Mouse (Mus musculus) inflammation-experienced regulatory T-cells, adult 6 months (primary cell): ENCODE data around the gene 4930595D18Rik. TPM values are rescaled to one million over a fixed set of nuclear protein-coding genes. Genes with fewer than 3 reads are reported as not detected.

Experiments
- ATAC-seq: one replicate; pipeline ENCODE4 v1.8.0; 2017
- polyA plus RNA-seq, 3 experiments: library from polyadenylated mRNA; unstranded; fragments of 100-300 nt; shearing (Covaris generic); gene quantifications; one replicate each; pipeline ENCODE4 v1.2.1; 2017

Gene 4930595D18Rik
- 1 to 10 TPM in 2 of 3 experiments, not detected in 1; 1.4 to 1.5 TPM for polyA plus RNA-seq

DNA sequence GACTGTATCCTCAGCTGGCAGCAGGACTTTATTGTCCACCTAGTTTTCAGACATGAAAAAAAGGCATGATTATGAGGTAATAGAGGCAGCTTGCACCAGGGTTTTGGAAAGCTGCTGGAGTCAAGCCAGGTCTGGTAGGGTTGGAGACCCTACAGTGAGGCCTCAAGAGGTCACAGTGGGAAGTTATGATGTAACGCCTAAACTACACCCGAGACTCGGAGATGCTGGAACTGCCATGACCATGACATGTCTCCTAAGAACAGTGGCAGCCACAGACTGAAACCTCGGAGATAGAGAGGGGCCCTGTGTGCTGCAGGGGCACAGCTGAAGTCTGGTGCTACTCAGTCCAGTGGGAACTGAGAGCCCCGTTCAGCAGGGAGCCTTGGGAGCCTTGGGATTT, at the start of gene 4930595D18Rik:
Gene 4930595D18Rik, minus strand, starts transcription at position 16 of the 400 bp plus-strand sequence.
- no peak for ATAC-seq

DNA sequence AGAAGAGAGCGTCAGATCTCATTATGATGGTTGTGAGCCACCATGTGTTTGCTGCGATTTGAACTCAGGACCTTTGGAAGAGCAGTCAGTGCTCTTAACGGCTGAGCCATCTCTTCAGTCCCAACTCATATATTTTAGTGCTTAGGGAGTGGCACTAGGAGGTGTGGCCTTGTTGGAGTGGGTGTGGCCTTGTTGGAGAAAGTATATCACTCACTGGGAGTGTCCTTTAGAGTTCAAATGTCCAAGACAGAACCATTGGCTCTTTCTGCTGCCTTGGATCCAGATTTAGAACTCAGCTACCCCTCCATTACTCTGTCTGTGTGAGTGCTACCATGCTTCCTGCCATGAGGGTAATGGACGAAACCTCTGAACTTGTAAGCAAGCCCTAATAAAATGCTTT, 49.5 kb upstream of the 4930595D18Rik start:
- no peak for ATAC-seq

DNA sequence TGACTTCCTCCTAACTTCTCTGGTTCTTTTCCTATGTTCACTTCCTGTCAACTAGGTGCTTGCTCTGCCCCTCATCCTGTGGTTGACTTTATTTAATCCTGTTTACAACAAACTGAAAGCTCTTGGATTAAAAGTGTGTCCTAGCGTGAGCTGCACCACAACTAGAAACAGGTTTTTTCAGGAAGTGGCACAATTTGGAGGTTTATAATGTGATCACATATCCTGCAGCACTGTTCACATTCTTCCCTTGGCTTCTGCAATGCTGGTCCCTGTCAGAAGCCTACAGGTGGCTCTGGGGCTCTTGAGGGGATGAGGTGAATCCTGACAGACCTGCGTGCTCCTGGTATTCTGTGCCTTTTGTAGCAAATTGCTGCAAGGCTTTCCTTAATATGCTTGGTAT, 46.5 kb upstream of the 4930595D18Rik start:
- no peak for ATAC-seq

DNA sequence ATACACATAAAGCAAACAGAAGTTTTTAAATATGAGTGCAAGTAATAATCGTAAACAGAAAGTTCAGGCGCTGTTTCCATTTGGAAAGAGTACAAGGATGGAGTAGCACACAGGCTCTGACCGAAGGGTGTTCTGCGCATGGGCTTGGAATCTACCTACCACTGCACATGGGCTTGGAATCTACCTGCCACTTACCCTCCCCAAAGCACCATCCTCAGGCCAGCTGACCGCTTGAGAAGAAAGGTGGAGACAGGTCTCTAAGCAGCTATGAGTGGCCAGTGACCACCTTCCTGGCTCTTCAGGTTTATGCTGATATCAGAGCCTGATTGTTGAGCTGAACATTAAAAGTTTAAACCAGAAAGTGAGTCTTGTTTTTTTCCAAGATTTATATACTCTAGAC, 44.2 kb upstream of the 4930595D18Rik start:
- no peak for ATAC-seq

DNA sequence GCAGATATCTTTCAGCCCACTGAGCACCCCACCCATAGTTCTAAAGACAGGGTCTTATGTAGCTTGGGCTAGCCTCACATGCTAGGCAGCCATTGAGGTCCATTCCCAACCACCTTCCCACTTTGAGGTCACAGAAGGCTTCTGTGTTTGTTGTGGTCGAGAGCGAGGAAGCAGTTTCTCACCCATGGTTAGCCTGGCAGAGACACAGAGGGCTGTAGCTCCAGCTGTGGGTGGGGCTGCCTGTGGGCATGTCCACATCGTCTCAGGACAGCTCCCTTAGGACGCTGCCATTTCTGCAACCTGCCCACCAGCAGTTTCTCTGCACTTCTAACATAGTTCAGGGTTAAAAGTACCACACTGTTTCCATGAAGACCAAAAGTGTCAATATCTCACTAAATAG, 43.1 kb upstream of the 4930595D18Rik start:
- no peak for ATAC-seq

DNA sequence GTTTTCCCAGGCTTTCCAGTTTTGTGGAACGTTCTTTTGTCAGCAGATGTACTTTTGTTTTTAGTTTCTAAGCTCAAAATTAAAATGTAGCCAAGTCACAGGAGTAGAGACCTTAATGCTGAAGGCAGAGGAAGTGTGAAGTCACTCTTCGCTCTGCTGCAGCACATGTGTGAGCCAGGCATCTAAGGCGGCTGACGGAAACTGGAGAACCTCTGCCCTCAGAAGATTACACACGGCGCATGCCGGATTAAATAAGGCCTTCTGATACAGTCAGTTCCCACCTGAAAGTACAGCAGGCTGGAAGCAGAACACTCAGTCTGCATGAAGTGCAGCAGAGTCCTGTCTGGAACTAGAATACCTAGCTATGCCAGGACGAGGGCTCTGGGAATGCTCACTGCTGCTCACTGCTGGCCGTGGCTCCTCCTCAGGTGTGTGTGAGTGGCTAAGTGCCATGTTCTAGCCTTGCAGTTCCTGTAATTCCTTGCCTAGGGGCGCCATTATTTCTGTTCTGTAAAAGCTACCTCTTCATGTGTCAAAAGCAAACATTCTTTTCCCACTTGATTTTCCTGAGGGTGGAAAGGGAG, 41.0 kb upstream of the 4930595D18Rik start:
- no peak for ATAC-seq

DNA sequence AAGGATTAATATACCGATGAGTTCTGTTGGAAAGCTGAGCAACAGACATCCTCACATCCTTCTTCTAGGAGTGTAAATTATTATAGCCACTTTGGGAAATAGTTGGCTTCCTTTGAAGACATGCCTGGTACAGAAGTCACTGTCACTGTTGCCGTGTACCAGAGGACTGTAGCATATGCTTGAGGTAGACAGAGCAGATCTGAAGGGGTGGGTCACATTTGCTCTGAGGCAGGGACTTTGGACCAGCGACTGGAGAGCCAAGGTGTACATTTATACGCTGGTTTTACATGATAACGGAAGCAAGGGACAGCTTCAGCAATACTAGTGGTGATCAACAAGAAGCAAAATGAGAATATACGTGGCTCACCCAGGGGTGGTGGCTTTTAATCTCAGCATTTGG, 34.6 kb upstream of the 4930595D18Rik start:
- ATAC-seq: no peak

DNA sequence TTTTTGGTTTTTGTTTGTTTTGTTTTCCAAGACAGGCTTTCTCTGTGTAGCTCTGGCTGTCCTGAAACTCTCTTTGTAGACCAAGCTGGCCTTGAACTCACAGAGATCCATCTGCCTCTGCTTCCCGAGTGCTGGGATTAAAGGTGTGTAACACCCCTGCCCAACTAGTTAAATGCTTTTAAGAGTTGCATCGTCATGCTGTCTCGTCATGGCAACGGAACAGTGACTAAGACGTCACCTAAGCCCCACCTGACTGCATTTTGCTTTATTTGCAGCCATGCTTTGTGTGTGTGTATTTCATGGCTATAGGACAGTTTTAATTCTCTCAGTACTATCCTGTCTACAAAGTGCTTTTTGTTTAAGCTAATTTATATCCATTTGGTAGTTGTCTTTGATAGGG, 27.4 kb upstream of the 4930595D18Rik start:
- ATAC-seq: no peak

DNA sequence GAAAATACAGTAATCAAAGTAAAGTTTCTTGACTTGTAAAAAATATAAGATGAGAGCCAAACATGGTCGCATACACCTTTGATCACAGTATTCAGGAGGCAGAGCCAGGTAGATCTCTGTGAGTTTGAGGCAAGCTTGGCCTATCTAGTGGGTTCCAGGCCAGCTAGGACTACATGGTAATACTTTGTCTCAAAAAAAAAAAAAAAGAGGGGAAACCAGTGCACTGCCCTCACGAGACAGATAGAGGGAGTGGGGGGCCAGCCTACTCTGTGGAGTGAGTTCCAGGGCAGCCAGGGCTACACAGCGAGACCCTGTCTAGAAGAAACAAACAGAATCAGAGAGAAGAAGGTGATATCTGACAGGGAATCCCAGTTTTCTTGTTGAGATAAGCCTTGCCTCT, 23.4 kb upstream of the 4930595D18Rik start:
- ATAC-seq: no peak

DNA sequence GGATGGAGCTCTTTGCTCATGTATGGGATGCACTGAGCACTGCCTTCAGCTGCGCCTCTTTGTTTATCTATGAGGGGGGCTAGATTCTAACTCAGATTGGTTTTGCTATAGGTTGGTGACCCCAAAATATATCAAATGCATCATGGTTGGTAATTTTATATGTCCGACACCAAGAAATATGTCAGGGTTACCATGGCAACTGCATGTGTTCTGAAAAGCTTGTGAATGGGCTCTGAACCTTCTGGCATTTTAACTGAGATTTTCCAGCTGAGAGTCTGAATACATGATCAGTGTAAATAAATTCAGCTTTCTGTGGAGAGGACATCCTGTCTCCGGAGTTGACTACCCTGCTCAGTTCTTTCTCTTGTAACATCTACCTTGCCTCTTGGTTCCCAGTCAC, 19.7 kb upstream of the 4930595D18Rik start:
- no peak for ATAC-seq

DNA sequence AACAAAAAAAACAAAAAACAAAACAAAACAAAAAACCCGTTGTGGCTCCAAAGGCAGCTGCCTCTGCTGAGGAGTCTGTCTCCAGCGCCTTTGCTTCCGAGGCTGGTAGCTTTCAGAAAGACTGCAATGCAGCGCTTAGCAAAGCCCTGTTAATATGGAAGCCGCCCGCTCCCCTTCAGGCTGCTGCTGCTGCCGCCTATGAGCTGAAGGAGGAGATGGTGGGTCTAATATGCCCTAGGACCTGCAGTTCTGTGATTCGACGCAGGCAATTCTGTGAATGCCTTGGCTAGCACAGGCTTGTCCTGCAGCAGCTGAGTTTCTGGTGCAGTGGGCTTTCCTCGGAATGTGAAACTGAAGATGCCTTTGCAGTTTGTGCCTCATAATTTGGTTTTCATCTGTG, 18.8 kb upstream of the 4930595D18Rik start:
- no peak for ATAC-seq

DNA sequence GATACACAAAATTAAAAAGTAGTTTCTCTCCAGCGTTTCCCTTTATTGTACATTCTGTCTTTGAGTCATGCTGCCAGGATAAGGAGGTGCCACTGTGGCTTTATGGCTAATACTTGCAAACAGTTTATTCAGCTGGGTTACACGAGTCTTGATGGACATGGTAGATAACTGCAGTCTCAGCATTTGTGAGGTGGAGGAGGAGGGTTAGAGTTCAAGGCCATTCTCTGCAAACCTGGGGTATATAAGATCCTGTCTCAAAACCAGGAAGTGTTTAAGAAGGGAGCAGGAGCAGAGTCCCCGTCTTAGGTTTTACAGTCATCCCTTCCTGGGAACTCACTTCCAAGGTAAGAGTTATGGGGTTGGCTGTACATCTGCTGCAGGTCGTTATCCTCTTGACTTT, 12.3 kb upstream of the 4930595D18Rik start:
- no peak for ATAC-seq

DNA sequence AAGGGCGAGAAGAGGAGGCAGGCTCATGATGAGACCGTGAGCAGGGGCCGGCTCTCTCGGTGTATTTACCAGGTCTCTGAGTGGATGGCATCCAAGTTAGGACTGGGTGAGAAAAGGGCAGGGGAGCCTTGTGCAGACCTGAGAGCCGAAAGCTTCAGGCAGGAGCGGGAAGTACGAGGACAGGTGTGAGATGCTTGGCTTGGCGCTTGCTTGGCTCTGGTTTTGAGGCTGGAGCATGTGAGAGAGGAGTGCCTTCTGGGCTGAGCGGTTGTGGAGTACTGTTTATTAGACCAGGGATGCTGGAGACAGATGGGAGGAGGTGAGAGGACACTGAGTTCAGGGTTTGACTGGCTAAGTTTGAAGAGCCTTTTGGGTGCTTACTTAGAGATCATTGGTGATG, 9.0 kb upstream of the 4930595D18Rik start:
- no peak for ATAC-seq

DNA sequence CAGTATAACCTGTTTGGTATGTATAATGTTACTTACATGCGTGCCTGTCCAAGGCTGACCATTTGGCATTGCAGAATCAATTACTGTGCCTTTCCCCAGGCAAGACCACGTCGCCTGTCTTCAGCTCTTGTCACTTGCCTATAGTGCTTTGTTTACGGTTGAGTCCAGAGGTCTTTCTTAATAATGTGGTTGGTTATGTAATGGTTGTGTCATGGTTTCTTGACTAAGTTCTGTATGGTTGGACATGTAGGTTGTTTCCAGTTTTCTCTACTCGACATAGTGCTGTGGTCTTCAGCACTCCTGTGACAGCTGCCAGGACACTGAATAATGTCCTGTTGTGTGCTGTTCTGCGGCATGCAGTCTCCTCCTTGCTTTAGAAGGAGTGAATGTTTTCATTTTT, 8.5 kb upstream of the 4930595D18Rik start:
- ATAC-seq: no peak

DNA sequence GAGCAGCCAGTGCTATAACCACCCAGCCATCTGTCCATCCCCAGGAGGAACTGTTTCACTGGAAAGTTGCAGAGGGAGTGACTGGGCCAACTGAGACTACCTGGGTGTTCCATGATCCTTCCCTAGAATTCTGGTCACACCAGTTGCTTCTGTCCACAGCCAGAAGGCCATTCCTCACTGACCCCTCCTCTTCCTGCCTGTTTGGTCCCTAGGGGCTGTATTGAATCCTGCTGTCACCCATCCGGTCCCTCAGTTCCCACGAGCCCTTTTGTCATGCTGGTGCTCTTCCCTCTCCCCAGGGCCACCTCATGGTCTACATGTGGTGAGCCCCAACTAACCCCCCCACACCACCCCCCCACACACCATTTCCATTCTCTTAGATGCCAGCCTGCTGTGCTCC, 6.6 kb upstream of the 4930595D18Rik start:
- no peak for ATAC-seq

DNA sequence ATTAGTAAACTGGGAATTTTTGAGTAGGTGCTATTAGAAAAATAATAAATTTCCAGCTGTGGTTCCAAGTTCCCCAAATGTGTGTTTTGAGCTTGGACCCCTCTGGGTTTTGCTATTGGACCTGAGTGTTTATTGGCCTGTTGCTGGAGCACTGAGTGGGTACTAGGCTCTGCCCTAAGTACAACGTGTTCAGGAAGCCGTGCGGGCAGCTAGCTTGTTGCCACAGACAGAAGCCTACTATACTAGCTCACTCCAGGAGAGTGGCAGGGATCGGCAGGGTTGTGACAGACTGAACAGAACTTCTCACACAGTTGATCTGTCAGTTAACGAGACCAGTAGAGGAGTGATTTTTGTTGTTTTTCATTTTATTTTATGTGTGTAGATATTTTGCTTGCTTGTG, 6.1 kb upstream of the 4930595D18Rik start:
- ATAC-seq: no peak

DNA sequence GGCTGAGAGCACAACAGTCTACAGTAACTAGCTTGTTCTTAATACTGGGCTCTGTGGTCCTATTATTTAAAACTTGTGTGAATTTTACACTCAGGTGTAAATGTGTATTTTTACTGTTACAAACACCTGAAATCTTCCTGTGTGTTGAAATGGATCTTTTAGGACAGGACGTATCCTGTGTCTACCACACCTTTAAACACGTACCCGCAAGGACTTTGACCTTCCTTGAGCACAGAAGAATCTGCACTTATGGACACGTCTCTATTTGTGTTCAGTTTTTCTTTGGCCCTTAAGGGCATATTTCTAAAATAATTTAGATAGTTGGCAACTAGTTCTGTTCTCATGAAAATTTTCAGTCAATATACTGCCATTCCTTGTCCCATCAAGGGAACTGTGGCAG, 4.0 kb upstream of the 4930595D18Rik start:
- ATAC-seq: no peak

DNA sequence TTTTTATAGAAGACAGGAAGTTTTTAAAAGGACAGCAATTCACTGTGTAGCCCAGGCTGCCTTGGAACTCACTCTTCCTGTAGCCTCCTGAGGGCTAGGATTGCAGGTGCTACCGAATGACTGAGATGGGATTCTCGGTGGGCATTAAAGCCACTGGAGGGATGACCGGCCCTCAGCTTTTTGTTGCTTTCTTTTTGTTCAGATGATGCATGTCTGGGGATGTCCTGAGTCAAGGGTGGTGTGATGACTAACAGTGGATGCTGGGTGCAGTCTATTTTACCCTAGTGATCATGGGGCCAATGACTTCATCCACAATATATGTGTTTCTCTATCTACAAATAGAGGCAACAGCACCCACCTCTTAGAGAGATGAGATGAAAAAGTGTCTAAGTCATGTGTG, 2.7 kb upstream of the 4930595D18Rik start:
- no peak for ATAC-seq

DNA sequence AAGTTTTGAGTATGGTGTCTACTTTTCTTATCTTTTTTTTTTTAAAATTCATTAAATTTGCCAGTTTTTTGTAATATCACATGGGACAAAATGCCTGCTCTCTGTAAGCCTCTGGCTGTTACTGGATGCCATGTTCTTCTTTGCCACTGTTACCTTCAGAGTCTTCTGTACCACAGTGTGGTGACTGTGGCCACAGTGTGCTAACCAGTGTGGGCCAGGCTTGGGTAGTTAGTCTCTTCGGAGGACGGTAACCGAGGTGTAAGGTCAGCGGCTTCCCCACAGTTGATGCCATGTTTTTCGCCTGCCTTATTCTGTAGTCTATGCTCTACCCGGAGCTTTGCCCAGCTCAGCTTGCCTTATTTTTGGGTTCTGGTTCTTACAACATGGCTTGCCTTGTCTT, 1.9 kb downstream of the 4930595D18Rik start:
- ATAC-seq: no peak

DNA sequence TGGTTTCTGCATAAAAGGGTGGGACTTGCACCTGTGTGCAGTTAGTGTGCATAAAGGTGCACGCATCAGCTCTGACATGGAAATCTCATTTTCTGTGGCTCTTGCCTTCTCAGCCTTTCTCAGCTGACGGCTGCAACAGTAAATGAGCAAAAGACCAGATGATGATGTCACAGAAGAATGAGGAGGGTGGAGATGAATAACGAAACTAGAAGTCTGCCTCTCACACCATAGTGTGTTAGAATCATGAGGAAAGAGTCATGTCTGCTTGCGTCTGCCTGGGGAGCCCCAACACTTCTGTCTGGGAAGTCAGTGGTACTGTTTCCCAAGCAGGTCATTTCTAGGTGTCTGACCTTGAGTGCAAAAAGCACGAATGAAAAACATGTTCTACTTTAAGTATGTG, 2.4 kb downstream of the 4930595D18Rik start:
- peak; percentile 76 for ATAC-seq

DNA sequence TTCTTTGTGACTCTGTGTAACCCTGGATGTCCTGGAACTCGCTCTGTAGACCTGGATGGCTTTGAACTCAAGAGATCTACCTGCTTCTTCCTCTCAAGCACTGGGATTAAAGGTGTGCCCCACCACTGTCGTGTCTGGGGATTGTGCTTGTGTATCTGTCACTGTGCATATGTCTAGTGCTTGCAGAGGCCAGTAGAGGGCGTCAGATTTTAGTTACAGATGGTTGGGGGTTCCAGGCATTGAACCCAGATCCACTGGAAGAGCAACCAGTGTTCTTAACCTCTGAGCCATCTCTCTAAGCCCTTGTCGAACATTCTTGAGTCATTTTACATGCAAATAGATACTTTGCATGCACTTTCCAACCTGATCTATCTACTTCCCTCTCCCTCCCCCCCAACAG, 5.5 kb downstream of the 4930595D18Rik start:
- ATAC-seq: no peak

DNA sequence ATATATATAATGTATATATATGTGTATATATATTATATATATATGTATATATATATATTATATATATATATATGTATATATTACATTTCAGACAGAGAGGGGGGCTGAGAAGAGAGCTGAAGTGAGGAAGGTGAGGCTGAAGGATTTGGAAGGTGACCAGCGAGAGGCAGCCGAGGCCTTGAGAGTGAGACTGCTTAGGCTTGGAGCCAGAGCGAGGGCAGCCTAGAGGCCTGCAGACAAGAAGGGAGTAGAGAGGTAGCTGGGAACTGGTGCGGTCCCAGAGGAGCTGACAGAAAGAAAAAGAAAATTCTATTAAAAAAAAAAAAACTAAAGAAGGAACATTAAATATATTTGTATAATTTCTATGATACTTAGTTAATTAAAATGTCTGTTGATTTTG, 15.4 kb downstream of the 4930595D18Rik start:
- no peak for ATAC-seq

DNA sequence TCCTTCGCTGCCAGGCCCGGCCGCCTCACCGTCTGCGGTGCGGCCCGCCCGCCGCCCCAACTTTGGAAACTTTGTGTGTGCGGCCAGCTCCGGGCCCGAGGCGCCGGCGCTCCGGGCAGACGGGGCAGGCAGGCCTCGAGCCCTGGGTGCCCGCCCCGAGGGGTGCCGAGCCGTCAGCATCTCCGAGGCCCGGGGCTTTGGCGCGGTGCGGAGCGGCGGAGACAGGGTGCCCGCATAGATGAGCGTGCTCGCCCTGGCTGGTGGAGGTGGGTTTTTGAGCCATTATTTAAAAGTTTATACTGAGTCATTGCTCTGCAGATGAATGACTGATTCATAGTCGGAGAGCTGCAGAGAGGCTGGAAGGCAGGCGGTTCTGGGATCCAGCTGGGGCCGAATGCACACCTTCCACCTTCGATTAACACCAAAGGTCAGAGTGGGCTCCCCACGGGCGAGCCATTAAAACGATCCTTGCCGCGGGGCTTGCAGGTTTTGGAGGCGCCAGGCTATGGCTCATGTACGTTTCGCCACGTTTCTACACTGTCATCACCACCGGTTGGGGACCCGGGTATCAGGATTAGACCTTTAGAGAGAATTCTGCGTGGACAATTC, 17.5 kb downstream of the 4930595D18Rik start:
- no peak for ATAC-seq

DNA sequence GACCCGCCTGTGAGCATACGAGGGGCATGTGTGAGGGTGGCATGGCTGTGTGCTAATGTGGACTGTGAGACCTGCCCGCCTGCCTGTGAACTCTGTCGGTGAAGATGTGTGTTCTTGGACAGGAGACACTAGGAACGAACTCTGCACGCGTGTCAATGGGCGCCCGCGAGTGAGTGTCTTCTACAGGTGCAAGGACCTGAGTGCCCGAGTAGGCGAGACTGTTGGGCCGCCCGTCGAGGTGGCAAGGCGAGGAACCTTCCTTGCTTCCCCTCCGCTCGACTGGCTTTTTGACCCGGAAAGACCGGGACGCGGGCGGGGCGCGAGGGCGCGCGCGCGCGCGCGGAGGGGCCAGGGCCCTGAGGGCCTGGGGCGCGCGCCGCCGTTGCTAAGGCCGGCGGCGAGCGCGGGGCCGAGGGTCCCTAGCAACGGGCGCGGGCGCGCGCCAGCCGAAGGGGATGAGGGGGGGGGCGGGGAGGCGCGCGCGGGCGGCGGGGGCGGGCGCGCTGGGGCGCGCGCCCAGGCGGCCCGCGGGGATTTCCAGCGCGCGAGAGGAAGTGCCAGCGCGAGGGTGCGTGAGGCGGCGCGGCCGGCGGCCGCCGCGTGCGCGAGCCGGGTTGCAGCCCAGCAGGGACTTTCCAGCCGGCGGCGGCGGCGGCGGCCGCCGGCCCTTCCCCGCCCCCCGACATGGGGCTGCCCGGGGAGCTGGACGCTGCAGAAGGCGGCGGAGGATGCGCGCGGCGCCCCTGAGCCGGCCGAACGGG, 18.3 kb downstream of the 4930595D18Rik start, which contains the start of gene Traf3:
Gene Traf3, plus strand, starts transcription at position 540 of the 761 bp plus-strand sequence.
- peak; percentile 49 for ATAC-seq
